Mouse (Mus musculus) lung, postnatal 4 days (tissue): ENCODE results near the gene Xrcc2.
"Not testable (repeated sequence)": the region's sequence is repeated elsewhere in the genome, so short reads cannot be mapped to it uniquely, and the experiment has no call there.

Source experiments
- DNase-seq, 2 experiments: peaks; one replicate each; pipeline ENCODE4 v3.0.0; 2021

The Xrcc2 gene

GRCm38 (mm10) chr5:25705567-25706349 is at the start of gene Xrcc2:
Gene Xrcc2, minus strand, starts transcription at chr5:25705825.
- peak; percentile 96 to 97 for DNase-seq

GRCm38 (mm10) chr5:25754236-25754766 is 48.7 kb upstream of the Xrcc2 start:
- peak in 1 of 2 experiments; percentile 32 for DNase-seq

- DNase-seq, result no peak
These were observed 48.1 kb upstream of the Xrcc2 start for GRCm38 (mm10) chr5:25753556-25754235.

GRCm38 (mm10) chr5:25752862-25753261 is 47.2 kb upstream of the Xrcc2 start:
- DNase-seq, result peak in 1 of 2 experiments; percentile 30

- DNase-seq, result no peak
These were observed 45.9 kb upstream of the Xrcc2 start for GRCm38 (mm10) chr5:25751552-25751951.

- DNase-seq, result no peak
These were observed 43.0 kb upstream of the Xrcc2 start for GRCm38 (mm10) chr5:25748613-25749012.

- no peak for DNase-seq
These were observed 42.3 kb upstream of the Xrcc2 start for GRCm38 (mm10) chr5:25747904-25748303.

- not testable (repeated sequence) for DNase-seq
These were observed 33.3 kb upstream of the Xrcc2 start for GRCm38 (mm10) chr5:25738902-25739301.

- DNase-seq, result no peak
These were observed 32.8 kb upstream of the Xrcc2 start for GRCm38 (mm10) chr5:25738448-25738847.

- no peak for DNase-seq
These were observed 30.2 kb upstream of the Xrcc2 start for GRCm38 (mm10) chr5:25735861-25736260.

- peak in 1 of 2 experiments; percentile 49 for DNase-seq
These were observed 28.7 kb upstream of the Xrcc2 start for GRCm38 (mm10) chr5:25734318-25734717.

GRCm38 (mm10) chr5:25724134-25724675 is 18.6 kb upstream of the Xrcc2 start:
- DNase-seq, result no peak

- DNase-seq, result no peak
These were observed 17.4 kb upstream of the Xrcc2 start for GRCm38 (mm10) chr5:25723016-25723415.

- no peak for DNase-seq
These were observed 13.8 kb upstream of the Xrcc2 start for GRCm38 (mm10) chr5:25719390-25719789.

- DNase-seq, result not testable (repeated sequence)
These were observed 7.5 kb upstream of the Xrcc2 start for GRCm38 (mm10) chr5:25713001-25713706.

- DNase-seq, result no peak
These were observed 691 bp downstream of the Xrcc2 start for GRCm38 (mm10) chr5:25704702-25705566.

GRCm38 (mm10) chr5:25697941-25698340 is 7.7 kb downstream of the Xrcc2 start:
- DNase-seq, result no peak

- no peak for DNase-seq
These were observed 9.4 kb downstream of the Xrcc2 start for GRCm38 (mm10) chr5:25696256-25696655.

GRCm38 (mm10) chr5:25695786-25696185 is 9.8 kb downstream of the Xrcc2 start:
- no peak for DNase-seq

GRCm38 (mm10) chr5:25671696-25672520 is 33.7 kb downstream of the Xrcc2 start:
- no peak for DNase-seq

- DNase-seq, result no peak
These were observed 34.6 kb downstream of the Xrcc2 start for GRCm38 (mm10) chr5:25671051-25671450.
